8 mouse cellular contexts compared by ENCODE assay signal in the genomic region with DNA sequence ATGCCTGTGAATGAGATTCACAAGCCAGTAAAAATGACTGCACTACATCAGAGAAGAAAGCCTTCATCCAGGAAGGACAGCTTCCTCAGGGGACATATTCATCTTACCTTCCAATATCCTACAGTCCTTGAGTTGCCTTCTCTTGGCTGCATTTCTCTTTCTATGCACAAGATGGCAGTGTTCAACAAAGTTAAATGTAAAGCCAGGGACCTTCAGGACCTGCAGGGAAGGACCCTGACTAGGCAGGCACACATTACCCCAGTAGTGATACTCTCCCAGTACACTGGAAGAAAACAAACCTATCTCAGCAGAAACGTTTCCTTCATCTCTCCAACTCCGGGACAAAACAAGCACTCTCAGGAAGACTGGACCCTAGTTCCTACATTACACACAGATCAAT. TPM values are rescaled to one million over a fixed set of nuclear protein-coding genes. Genes with fewer than 3 reads are reported as not detected.
DNase-seq lines count a peak whose midpoint lies in the region; ATAC-seq and TF ChIP-seq lines count a peak whose summit lies in the region.

No protein-coding gene starts in this region.

- no peak overlapping the region for H3K9ac ChIP-seq in hindbrain, postnatal 0 days (replicated peaks; ENCODE audit: low read length)

- no peaks in the 10 kb centered on the region for H3K9me3 ChIP-seq in hindbrain, postnatal 0 days (ENCODE audit: low read length)

- TF ChIP-seq POLR2A in cortical plate, adult 2 months (IDR thresholded peaks at IDR 0.05; ENCODE audit: extremely low read depth, insufficient read depth, low read length) = no peak
- TF ChIP-seq POLR2A in lung, adult 2 months (IDR thresholded peaks at IDR 0.05; ENCODE audit: borderline replicate concordance, extremely low read depth, low read depth, low read length) = no peak

- no peaks in the 10 kb centered on the region for H3K36me3 ChIP-seq in hindbrain, postnatal 0 days (ENCODE audit: insufficient read depth, low read length)

- H3K27me3 ChIP-seq in hindbrain, postnatal 0 days (ENCODE audit: insufficient read depth, low read length) = no peaks in the 10 kb centered on the region

- WGBS in hindbrain, postnatal 0 days = 21% methylated on average over 2 of the region's 2 CpGs
- 11% methylated on average over 2 of the region's 2 CpGs for WGBS in lung, adult 2 months

- H3K4me1 ChIP-seq in cortical plate, adult 2 months (ENCODE audit: control insufficient read depth, insufficient read depth, low read length) = no peaks in the 10 kb centered on the region
- no peaks in the 10 kb centered on the region for H3K4me1 ChIP-seq in hindbrain, postnatal 0 days (ENCODE audit: insufficient read depth, low read length)
- peaks cover 8% of the 10 kb centered on the region for H3K4me1 ChIP-seq in lung, adult 2 months (ENCODE audit: control insufficient read depth, insufficient read depth, low read length)

- H3K4me2 ChIP-seq in hindbrain, postnatal 0 days (ENCODE audit: low read depth, low read length) = no peak overlapping the region

- TF ChIP-seq CTCF in cortical plate, adult 2 months (IDR thresholded peaks at IDR 0.05; ENCODE audit: extremely low read depth, insufficient read depth, low read length) = peak; percentile 76
- peak; percentile 84 for TF ChIP-seq CTCF in hindbrain, postnatal 0 days (IDR thresholded peaks at IDR 0.05; ENCODE audit: low read depth)
- TF ChIP-seq CTCF in lung, adult 2 months (IDR thresholded peaks at IDR 0.05; ENCODE audit: insufficient read depth, low read length) = peak; percentile 55

- peak; percentile 31 for DNase-seq in adrenal gland, adult 2 months
- no peak for DNase-seq in adrenal gland, postnatal 25 days
- DNase-seq in right cerebral cortex, adult 18-20 months = peak; percentile 45
- no peak for DNase-seq in right cerebral cortex, postnatal 25 days
- DNase-seq in hindbrain, postnatal 0 days (ENCODE audit: low spot score) = peak; percentile 84
- no peak for DNase-seq in lung, adult 2 months
- peak; percentile 28 for DNase-seq in skeletal muscle tissue, adult 2 months (ENCODE audit: low read depth, low spot score)

- ATAC-seq in hindbrain, postnatal 0 days = 0 out of 2 replicates have a peak, but pooled peaks have one; percentile 49

- no peak overlapping the region for H3K27ac ChIP-seq in cortical plate, adult 2 months (ENCODE audit: insufficient read depth, low read length)
- no peak overlapping the region for H3K27ac ChIP-seq in hindbrain, postnatal 0 days

- no peak overlapping the region for H3K4me3 ChIP-seq in cortical plate, adult 2 months (ENCODE audit: insufficient read depth, low read length)
- H3K4me3 ChIP-seq in hindbrain, postnatal 0 days (ENCODE audit: low read length) = no peak overlapping the region
- H3K4me3 ChIP-seq in lung, adult 2 months (replicated peaks; ENCODE audit: extremely low read depth, low read depth, low read length) = no peak overlapping the region

RNA-seq across cellular contexts. Expression of a gene that starts 38.4 kb away (rescaled TPM):
- total RNA-seq in adrenal gland, adult 2 months (2021) = 10 to 100 TPM; 54.6 to 78.9 TPM
- 12.3 and 13.1 TPM in 2 replicates for polyA plus RNA-seq in adrenal gland, adult 2 months (2012; rRNA removed)
- 74.9 and 90.0 TPM in 2 replicates for total RNA-seq in adrenal gland, postnatal 25 days (2021)
- 72.9 and 73.3 TPM in 2 replicates for polyA plus RNA-seq in cortical plate, adult 2 months (2012; rRNA removed)
- 45.1 and 47.1 TPM in 2 replicates for total RNA-seq in hindbrain, postnatal 0 days (2014; rRNA removed)
- polyA plus RNA-seq in hindbrain, postnatal 0 days (2015; fragmentation: Nextera tagmentation; extraction: Ambion mirVana) = 107 and 110 TPM in 2 replicates
- 17.1 and 19.7 TPM in 2 replicates for polyA plus RNA-seq in lung, adult 2 months (2012; rRNA removed)

Comparison
In these comparisons a context has a peak if more than half of its experiments do, and no peak if none do; other contexts are left out.
1. DNase-seq: peak in adrenal gland, adult 2 months (single experiment), right cerebral cortex, adult 18-20 months (single experiment), hindbrain, postnatal 0 days (single experiment) and skeletal muscle tissue, adult 2 months (single experiment); none in adrenal gland, postnatal 25 days (single experiment), right cerebral cortex, postnatal 25 days (single experiment) and lung, adult 2 months (single experiment).
2. Peak in every context shown above with its lines, with median percentiles within 50 percentile points of each other: CTCF ChIP-seq.